Mouse (Mus musculus) thymus, postnatal 14 days (tissue): ENCODE results near the gene Npas3.

Source experiments
- DNase-seq: peaks from one replicate; pipeline ENCODE4 v3.0.0; 2021

Npas3 gene

GRCm38 (mm10) chr12:53881684-53882083 is 633.2 kb downstream of the Npas3 start:
- no peak for DNase-seq

DNA sequence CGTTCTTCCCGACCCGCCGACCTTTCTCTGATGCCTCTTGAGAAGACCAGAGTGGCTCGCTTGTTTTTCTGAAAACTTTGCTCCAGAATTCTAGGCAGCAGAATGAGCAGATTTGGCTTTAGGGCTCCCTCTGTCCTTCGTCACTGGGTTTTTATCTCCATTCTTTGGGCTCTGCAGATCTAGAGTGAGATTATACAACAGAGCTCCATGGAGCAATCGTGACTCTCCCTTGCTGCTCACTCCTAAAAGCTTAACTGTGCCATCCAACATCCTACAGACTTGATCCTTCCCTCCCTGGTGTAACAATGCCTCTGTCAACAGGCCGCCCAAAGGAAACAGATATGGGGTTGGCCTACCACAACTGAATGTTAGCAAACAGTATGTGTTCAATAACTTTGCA is 634.4 kb downstream of the Npas3 start:
- no peak for DNase-seq

DNA sequence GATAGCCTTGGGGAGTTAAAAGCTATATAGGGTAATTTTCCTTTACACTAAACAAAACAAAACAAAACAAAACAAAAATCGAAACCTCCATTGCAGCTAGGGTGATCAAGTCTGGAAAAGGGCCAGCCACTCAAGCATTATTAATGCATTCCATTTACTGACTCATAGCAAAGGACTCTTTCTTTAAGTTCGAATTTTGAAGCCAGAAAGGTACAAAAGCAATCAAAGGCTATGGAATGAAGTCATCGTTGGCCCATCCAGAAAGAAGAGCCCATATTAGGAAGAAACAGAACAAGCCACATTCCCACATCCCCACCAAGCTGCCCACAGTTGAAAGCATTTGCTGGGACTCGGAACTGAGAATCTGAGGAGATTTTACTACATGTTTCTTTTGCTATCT is 640.1 kb downstream of the Npas3 start:
- no peak for DNase-seq

DNA sequence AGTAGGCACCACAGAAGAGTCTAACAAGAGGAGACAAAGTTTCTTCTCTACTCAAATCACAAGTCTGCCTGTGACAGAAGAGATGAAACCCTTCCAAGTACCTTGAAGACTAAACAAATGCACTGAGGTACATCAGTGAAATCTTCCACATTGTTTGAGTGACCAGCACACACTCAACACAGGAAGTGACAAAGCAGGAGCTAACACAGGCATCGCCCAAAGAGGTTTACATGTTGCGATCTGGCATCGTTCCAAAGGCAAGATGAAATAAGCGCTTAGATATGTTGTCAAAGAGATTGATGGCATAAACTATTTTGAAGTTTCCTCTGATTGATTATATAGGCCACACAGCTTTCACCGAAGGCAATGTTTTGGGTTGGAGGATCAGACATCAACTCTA is 647.4 kb downstream of the Npas3 start:
- DNase-seq, result no peak

- no peak for DNase-seq
Measured at GRCm38 (mm10) chr12:53908761-53909160, 660.3 kb downstream of the Npas3 start.

GRCm38 (mm10) chr12:53910192-53910591 is 661.7 kb downstream of the Npas3 start:
- no peak for DNase-seq

GRCm38 (mm10) chr12:53922153-53922552 is 673.7 kb downstream of the Npas3 start:
- DNase-seq, result no peak

- no peak for DNase-seq
Measured at GRCm38 (mm10) chr12:53948826-53949225, 700.3 kb downstream of the Npas3 start.

- no peak for DNase-seq
Measured at GRCm38 (mm10) chr12:53962004-53962403, 713.5 kb downstream of the Npas3 start.

DNA sequence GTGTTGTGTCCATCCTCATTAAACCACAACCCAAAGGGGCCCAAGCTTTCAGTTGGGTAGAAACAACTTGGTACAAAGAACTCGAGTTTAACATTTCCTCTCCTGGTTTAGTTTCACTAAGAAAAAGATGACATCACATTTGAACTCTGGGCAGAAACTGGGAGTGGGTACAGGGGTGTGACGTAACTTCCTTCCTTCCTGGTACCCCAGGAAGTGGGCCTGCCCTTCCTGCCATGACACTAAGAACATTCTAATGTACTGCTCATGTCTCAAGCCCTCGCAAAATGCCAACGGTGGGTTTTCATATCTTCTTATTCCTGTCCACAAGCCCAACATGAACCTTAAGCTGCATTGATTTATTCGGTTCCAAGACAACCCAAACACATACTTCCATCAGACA is 715.1 kb downstream of the Npas3 start:
- DNase-seq, result no peak

DNA sequence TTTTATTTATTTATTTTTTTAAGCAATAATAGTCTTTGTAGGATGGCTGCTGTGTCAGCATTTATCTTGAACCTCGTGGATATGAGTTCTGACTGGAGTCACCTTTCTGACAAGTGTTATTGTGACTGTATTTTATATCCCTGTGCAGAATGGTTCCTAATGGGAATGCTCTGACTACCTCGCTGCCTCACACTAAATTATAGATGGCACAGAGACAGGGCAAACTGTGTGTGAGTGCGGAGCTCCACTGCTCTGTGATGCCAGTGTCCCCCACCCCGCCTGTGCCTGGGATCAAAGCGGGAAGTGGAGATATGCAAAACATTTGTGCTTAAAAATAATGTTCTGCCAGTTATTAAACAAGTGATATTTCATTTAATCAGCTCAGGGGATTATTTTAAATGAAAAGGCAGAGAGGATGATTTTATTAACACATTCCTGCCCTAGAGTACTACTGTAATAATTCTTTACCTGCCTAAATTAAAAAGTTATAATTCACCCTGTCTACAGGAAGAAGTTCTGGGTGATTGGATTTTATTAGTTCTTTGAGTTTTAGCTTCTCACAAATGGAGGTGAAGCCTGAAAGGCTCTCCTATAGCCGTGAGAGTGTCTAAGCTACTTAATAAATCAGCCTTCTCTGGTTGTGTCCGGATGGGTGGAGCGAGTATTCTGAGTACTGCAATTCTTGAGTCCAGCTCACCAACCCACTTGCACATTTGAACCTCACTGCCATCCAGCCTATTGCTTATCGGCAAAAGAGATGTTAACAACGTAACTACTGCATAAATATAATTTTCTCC is 721.1 kb downstream of the Npas3 start:
- DNase-seq, result no peak

- DNase-seq, result no peak
Measured at GRCm38 (mm10) chr12:53970721-53971120, 722.2 kb downstream of the Npas3 start.

- DNase-seq, result no peak
Measured at GRCm38 (mm10) chr12:53973414-53973813, 724.9 kb downstream of the Npas3 start.

DNA sequence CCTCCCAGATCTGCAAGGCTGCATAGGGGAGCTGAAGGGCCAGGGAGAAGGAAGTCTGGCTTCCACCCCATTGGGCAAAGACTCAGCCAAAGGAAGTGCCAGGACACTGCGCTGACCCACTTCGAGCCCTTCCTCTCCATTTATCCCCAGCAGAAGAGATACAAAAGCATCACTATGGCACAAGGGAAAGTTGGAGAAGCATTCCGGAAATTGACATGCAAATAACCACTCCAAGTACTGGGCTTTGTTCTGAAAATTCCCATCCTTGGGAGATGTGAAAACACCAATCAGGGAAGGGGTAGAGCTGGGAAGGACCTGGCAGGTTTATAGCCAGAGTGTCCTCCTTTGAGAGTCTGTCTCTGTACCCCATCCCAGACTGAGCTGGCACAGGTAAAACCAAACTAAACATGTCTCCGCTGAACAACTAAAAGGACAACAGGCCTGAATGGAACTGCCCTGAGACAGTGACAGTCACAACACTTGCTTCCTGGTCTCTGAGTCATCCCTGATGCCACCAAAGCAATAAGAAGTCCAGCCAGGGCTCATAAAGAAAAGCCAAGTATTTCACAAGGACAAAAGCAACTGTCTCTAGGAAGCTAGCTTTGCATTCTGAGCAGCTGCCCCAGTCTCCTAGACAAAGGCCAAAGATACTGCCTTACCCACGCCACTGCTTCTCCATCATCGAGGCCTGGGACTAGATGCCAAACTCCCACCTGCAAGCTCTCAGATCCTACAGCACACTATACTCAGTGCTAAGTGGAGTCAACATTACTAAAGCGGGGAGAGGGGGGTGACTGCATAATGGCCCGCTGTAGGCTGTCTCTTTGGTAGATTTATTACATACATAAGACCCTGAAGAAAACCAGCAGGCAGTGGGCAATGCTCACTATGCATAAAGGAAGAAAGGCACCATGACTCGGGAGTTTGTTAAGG is 733.4 kb downstream of the Npas3 start:
- no peak for DNase-seq

DNA sequence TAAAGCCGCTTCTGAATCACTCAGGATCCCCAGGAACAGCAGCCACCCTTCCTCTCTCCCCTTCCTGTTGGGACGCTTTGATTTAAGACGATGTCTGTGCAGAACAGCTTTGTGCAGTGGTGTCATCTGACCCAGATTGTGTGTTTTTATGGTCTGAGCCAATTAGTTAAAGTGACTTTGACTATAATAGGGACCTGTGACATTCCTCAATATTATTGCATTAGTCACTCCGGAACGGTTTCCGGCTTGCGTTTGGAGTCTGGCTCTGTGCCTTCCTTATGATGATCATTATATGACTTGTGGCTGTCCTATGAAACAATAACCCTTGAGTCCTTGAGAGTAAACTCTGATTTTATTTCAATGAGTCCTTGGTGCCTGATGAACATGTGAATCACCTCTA is 735.5 kb downstream of the Npas3 start:
- DNase-seq, result no peak

DNA sequence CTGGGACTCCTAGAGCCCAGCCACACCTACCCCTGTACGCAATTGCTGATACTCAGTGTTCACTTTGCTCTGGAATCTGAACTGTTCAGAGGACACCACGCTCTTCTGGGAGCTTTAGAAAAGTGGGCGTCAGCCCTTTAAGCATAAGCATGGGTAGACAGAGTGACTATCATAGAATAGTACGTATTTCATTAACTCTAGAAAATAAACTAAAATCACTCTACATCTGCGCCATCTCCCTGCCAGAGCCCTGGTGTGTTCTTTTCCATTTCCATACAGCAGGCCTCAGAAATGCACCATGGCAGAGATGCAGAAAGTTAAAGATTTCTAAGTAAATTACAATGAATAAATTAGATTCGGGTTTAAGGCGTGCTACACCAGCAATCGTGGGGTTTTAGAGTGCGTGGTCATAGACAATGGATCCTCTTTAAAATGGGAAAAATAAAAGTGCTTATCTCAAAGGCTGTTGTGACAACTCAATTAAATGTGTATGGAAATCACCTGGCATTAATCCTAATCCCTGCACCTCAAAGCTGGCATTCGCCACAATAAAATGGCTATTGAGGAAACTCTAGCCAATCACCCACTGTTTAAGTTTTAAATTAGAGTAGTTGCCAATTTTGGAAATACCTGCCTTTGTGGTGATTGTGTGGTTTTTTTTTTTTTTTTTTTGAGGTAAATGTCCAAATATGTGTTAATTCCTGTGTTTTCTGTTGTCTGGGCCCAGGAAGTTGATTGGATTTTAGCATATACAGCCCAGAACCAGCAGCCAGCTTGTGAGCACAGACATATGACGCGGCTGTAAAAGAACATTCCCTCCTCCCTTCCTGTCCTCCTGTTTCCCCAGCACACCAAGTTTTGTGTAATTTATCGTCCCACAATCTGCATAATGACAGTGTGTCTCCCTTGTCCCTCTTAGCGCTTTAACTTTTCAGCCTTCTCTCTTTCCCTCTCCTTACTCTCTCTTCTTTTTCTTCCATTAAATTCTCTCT is 737.7 kb downstream of the Npas3 start:
- no peak for DNase-seq

DNA sequence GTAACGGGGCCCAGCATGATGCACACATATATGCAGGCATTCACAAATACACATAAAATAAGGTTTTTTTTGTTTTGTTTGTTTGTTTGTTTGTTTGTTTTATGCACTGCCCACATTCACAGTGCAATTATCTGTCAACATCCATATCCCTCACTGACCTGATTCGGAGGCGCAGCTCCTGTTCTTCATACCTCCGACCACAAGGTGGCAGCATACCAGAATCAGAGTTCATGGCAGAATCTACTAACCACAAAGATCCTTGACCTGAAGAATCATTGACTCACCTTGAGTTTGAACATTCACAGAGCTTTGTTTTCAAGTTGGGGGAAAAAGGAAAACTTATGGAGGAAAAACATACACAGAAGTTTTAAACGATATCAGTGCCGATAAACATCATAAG is 743.9 kb downstream of the Npas3 start:
- peak; percentile 43 for DNase-seq

DNA sequence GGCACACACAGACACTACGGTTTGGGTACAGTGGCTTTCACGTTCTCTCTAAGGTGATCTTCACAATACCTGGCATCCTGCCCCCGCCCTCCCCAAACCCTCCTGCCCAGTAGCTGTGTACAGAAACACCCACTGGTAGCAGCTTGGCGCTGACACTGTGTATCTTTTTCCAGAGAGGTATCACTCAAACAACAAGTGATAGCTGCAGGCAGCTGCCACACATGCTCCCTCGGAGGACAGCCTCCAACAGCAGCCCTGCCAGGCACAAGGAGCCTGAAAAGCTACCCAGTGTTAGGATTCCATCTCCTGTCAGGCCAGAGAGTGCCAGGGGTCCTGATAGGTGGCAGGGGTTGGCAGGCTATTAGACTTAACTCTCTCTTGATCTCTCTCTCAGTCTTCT is 747.2 kb downstream of the Npas3 start:
- no peak for DNase-seq

GRCm38 (mm10) chr12:53997141-53997540 is 748.7 kb downstream of the Npas3 start:
- DNase-seq, result no peak

DNA sequence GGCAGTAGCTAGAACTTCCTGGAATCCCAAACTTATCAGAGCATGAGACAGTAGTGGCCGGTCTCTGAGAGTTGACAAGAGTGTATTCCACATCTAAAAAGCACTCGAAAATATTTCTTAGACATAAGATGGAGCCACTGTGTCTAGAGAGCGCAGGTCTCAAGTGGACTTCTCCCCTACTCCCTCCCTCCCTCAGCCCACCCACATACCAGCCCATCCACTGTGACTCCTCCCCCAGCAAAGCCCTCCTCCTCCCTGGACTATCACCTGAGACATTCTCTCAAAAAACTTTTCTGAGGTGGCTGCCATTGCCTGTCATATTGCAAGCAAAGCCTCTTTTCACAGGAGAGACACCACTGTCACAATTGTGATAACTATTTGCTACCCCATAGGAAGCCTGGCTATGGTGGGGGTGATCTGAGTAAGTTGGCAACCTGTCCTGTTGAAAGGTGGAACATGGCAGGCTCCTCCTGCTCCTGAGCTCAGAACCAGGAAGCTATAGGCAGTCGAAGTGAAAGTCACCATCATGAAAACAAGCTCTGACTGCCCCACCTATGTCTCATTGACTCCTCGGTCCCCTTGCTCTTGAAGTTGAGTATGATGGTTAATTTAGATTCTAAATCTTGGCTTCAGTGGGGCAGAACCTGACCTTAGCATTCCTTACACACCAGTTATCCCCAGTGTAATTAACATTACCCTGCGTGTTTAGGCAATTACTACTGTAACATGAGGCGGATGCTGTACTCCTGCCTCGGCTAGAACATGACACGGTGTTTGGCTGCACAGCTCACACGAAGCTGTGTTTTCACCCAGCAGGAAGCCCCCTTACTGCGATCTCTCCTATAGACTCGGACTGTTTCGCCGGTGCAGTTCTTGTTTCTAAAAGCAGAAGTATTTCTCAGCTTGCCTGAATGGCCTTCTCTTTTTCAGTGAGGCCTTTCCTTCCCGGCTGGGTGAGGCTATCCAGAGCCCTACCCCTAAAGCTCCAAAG is 751.5 kb downstream of the Npas3 start:
- no peak for DNase-seq

DNA sequence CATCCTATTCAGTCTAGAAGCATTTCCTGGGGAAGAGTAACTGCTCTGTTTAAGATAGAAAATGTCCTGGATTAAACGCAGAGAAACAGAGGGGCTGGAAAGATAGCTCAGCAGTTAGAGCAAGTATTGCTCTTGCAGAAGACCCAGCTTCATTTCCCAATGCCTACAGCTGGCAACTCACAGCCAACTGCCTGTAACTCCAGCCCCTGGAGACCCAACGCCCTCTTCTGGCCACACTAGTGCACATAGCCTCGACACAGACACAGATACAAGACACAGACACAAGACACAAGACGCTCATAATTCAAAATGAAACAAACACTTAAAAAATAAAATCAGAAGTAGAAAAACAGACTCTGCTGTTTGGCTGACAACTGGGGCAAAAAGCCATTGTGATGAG is 754.0 kb downstream of the Npas3 start:
- no peak for DNase-seq

DNA sequence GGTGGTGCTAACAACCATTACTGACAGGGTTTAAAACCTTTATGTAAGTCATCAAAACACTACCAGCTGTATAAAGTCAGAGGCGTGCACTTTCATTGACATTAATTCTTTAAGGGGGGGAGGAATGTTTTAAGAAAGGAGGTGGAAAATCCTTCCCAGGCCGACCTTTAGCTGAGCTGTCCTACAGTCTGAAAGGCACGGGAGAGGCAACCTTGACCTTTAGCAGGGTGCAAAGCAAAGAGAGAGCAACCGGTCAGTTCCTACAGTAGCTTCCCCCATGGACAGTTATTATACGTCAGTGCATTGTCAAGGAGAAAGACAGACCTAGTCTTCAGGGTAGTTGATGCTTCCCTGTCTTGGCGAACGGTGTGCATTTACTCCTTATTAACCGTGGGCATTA is 756.1 kb downstream of the Npas3 start:
- DNase-seq, result no peak
